In the genomic region with DNA sequence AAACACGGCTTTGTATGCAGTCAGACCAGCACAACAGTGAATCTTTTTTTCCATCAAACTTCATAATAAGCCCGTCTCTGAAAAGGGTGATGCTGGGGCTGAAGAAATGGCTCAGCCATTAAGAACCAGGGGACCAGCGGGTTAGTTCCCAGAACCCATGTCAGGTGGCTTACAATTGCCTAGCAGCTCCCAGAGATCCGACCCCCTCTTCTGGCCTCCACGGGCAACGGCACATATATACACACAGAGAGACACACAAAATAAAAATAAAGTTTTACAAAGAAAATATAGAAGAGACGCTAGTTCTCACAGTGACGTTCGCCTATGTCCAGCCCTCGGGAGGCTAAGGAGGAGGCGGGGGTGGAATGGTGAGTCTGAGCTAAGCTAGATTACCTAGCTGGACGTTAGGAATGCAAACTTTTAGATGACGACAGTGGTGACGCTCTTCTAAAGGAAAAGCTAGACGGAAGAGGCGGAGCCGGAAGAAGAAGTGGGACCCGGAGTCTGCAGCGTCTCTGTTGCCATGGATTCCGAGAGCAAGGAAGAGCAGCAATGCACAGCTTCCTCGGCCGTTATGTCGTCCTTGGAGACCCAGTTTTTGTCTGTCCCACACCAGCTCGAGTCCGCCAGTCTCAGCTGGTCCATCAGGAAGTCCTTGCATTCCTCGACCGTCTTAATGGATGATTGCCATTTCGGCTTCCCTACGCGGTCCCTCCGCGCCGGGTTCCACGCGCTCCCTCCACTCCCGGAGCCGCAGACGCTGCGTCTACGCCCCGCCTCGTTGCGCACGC, we compare ENCODE assay signal across 8 mouse cellular contexts. TPM values are rescaled to one million over a fixed set of nuclear protein-coding genes. Genes with fewer than 3 reads are reported as not detected.
A peak's percentile ranks its signal among the peaks of the same experiment; 100 is the strongest.
DNase-seq lines count a peak whose midpoint lies in the region; ATAC-seq and TF ChIP-seq lines count a peak whose summit lies in the region.

A gene (plus strand): TSS at position 487 of the 791 bp plus-strand sequence.

- ATAC-seq in hindbrain, postnatal 0 days, result peak; percentile 91
- ATAC-seq in erythroid progenitor cell, adult 5-6 weeks (replicated peaks; ENCODE audit: low FRiP score, poor library complexity, severe bottlenecking), result no peak

- H3K4me2 ChIP-seq in hindbrain, postnatal 0 days (ENCODE audit: low read depth, low read length), result peak within 1 kb of the TSS; percentile 73

- TF ChIP-seq CTCF in hindbrain, postnatal 0 days (IDR thresholded peaks at IDR 0.05; ENCODE audit: low read depth), result peak; percentile 36

- H3K27me3 ChIP-seq in hindbrain, postnatal 0 days (ENCODE audit: insufficient read depth, low read length), result no peaks in the 10 kb centered on the region

- H3K9ac ChIP-seq in hindbrain, postnatal 0 days (replicated peaks; ENCODE audit: low read length), result peak within 1 kb of the TSS; percentile 51

- H3K9me3 ChIP-seq in hindbrain, postnatal 0 days (ENCODE audit: low read length), result no peaks in the 10 kb centered on the region

- WGBS in hindbrain, postnatal 0 days, result 2% methylated on average over 44 of the region's 44 CpGs

- no peak within 1 kb of the TSS for H3K27ac ChIP-seq in hindbrain, postnatal 0 days

- H3K4me3 ChIP-seq in hindbrain, postnatal 0 days (ENCODE audit: low read length), result peak within 1 kb of the TSS; percentile 59

- DNase-seq in T-cell, adult 2 months (ENCODE audit: low spot score), result peak; percentile 59
- DNase-seq in cerebellum, postnatal 14 days, result peak; percentile 56 to 67
- peak; percentile 65 for DNase-seq in gastrocnemius, adult 18-20 months (ENCODE audit: low spot score)
- peak; percentile 89 for DNase-seq in hindbrain, postnatal 0 days (ENCODE audit: low spot score)
- peak; percentile 72 for DNase-seq in left cerebral cortex, adult 11 months (ENCODE audit: low spot score)
- DNase-seq in lung, postnatal 25 days (ENCODE audit: low spot score), result peak; percentile 82
- peak; percentile 80 to 88 for DNase-seq in right cerebral cortex, adult 2 months (ENCODE audit: low spot score in 2 of 2)

- no peaks in the 10 kb centered on the region for H3K36me3 ChIP-seq in hindbrain, postnatal 0 days (ENCODE audit: insufficient read depth, low read length)

- no peaks in the 10 kb centered on the region for H3K4me1 ChIP-seq in hindbrain, postnatal 0 days (ENCODE audit: insufficient read depth, low read length)

RNA-seq across cellular contexts. Expression of the gene that starts here (rescaled TPM):
- total RNA-seq in gastrocnemius, adult 18-20 months (2021), result not detected
- total RNA-seq in hindbrain, postnatal 0 days (2014; rRNA removed), result 0.93 and 1.1 TPM in 2 replicates
- polyA plus RNA-seq in hindbrain, postnatal 0 days (2015; fragmentation: Nextera tagmentation; extraction: Ambion mirVana), result 0.95 and 1.4 TPM in 2 replicates
- 0.36 TPM in 1 of 2 replicates, not detected in the other for total RNA-seq in erythroid progenitor cell, adult 5-6 weeks (2015; ENCODE audit: low replicate concordance)
- not detected in 2 replicates for total RNA-seq in erythroid progenitor cell, adult 5-6 weeks (2017; ENCODE audit: low replicate concordance)

Comparison
In these comparisons a context has a peak if more than half of its experiments do, and no peak if none do; other contexts are left out.
1. Peak in DNase-seq in gastrocnemius, adult 18-20 months; RNA of the gene not detected or under 1 TPM.